Comparison of ENCODE assay signal across 9 mouse cellular contexts in the genomic region with DNA sequence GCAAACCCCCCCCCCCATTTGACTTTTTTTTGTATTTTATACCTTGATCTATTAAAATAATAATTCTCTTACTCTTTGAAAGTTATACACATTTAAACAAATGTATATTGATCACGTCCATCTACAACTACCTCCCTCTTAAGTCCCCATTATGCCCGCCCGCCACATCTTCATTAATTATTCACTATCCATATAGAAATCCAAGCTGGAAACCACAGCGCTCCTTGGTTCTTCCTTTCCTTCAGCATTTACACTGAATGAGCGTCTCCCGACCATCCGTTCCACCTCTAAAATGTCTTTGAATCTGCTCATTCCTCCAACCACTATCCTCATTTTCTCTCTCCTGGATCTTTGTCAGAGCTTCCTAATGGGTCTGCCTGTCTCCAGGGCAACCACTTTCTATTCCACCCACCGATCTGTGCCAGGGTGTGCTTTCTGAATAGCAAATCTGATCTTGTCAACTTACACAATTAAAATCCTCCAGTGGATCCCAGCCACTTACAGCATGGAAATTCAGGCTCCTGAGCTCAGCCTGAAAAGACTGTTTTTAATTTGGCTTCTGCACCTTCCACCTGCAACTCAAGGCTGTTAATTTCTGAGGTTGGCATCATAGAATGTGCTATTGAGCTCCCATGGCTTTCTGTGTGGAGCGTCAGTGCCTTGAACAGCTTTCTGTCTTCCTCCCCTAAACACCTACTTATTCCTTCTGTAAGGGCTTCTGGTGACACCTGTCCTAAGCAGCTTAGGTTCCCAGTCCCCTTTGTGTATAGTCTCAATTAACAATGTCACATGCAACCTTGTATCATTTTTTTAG.
A peak's percentile ranks its signal among the peaks of the same experiment; 100 is the strongest.
DNase-seq lines count a peak whose midpoint lies in the region; ATAC-seq and TF ChIP-seq lines count a peak whose summit lies in the region.
"Had no signal": no experiment of that assay in that cellular context is flagged by ENCODE, and none has a peak within 500 bp of the region (broad histone marks: within the 10 kb centered on the region; RNA-seq: fewer than 3 reads in every experiment).

No protein-coding gene starts in this region.

- H3K4me3 ChIP-seq in midbrain, postnatal 0 days (ENCODE audit: low read depth, low read length) = no peak overlapping the region
- H3K4me3 ChIP-seq: embryonic facial prominence, embryonic 12.5 days had no signal

- H3K4me2 ChIP-seq in midbrain, postnatal 0 days (ENCODE audit: low read depth, low read length, poor library complexity, severe bottlenecking) = peak overlapping the region; percentile 39
- H3K4me2 ChIP-seq: embryonic facial prominence, embryonic 12.5 days had no signal

- H3K4me1 ChIP-seq in midbrain, postnatal 0 days (ENCODE audit: insufficient read depth, low read length) = no peaks in the 10 kb centered on the region; the same call in 1 of the 2 replicates

- no peaks in the 10 kb centered on the region for H3K27me3 ChIP-seq in midbrain, postnatal 0 days (ENCODE audit: insufficient read depth, low read length)
- H3K27me3 ChIP-seq: embryonic facial prominence, embryonic 12.5 days had no signal

- DNase-seq in cerebellum, adult 11-12 months = peak; percentile 16
- peak; percentile 62 to 74 for DNase-seq in layer of hippocampus, postnatal 10 days (ENCODE audit: low spot score in 2 of 2)
- peak; percentile 89 for DNase-seq in midbrain, postnatal 0 days (ENCODE audit: low spot score)
- DNase-seq in spleen, adult 18-20 months = no peak
- DNase-seq in heart, postnatal 10 days = no peak
- no peak for DNase-seq in urinary bladder, postnatal 10 days (ENCODE audit: low spot score)

- H3K9ac ChIP-seq in midbrain, postnatal 0 days (replicated peaks; ENCODE audit: low read length, poor library complexity, severe bottlenecking) = 0 out of 2 replicates have a peak overlapping the region, but pooled peaks have one; percentile 4
- H3K9ac ChIP-seq: embryonic facial prominence, embryonic 12.5 days had no signal

- intact Hi-C loops in heart, postnatal 10 days (cut with DNase I) = no loop called here

- TF ChIP-seq CTCF in midbrain, postnatal 0 days (IDR thresholded peaks at IDR 0.05) = no peak

- H3K27ac ChIP-seq in midbrain, postnatal 0 days (ENCODE audit: low read depth, low read length) = peak overlapping the region; percentile 76
- H3K27ac ChIP-seq: embryonic facial prominence, embryonic 12.5 days had no signal

- 19% methylated on average over 9 of the region's 9 CpGs for WGBS in midbrain, postnatal 0 days

- no peaks in the 10 kb centered on the region for H3K9me3 ChIP-seq in midbrain, postnatal 0 days (ENCODE audit: low read length)
- H3K9me3 ChIP-seq: embryonic facial prominence, embryonic 12.5 days had no signal

- H3K36me3 ChIP-seq in midbrain, postnatal 0 days (ENCODE audit: insufficient read depth, low read length) = no peaks in the 10 kb centered on the region
- H3K36me3 ChIP-seq: embryonic facial prominence, embryonic 12.5 days had no signal

- peak; percentile 75 for ATAC-seq in frontal cortex, adult (ENCODE audit: low TSS enrichment)
- ATAC-seq in midbrain, postnatal 0 days (ENCODE audit: low FRiP score) = peak; percentile 85
- ATAC-seq in activated CD4-positive, CD25-positive, alpha-beta regulatory T cell, adult 4 months = no peak

Comparison
In these comparisons a context has a peak if more than half of its experiments do, and no peak if none do; other contexts are left out.
1. DNase-seq: peak in cerebellum, adult 11-12 months (single experiment), layer of hippocampus, postnatal 10 days (2 of 2) and midbrain, postnatal 0 days (single experiment); none in spleen, adult 18-20 months (0 of 2), heart, postnatal 10 days (0 of 2) and urinary bladder, postnatal 10 days (single experiment).